Mouse (Mus musculus): ENCODE measurements around the gene 4931428L18Rik.
A peak's percentile ranks its signal among the peaks of the same experiment; 100 is the strongest.

DNA sequence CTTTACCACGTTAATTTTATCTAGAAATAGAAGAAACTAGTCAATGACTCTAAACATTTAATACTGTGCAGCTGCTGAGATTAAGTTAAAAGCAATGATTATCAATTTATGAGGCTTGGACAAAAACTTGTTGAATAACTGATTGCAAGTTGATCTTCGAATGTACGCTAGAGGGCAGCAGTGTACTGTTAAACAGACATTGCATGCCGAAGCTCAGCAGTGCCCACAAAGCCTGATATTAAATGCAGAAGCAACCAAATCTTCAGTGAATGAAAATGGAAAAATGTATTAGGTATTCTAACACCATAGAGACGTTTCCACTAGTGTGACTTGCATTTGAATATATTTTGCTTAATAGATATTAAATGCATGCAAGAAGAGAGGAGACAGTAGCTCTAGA is 12.3 kb downstream of the 4931428L18Rik start:
- TF ChIP-seq CTCF (IDR thresholded peaks at IDR 0.05; ENCODE audit: borderline replicate concordance, insufficient read depth, low read length): peak; percentile 61; the same call in 1 of the 2 replicates
- TF ChIP-seq POLR2A (IDR thresholded peaks at IDR 0.05; ENCODE audit: low read depth, low read length): no peak

Data from embryonic fibroblast, embryonic 13.5 days (primary cell).